Mouse (Mus musculus) lung, postnatal 10 days (tissue): ENCODE data around the gene Zfp575.
A peak's percentile ranks its signal among the peaks of the same experiment; 100 is the strongest.

Source experiments
- DNase-seq: peaks from one replicate; pipeline ENCODE4 v3.0.0; 2021

Gene Zfp575

GRCm38 (mm10) chr7:24563191-24563836 is 24.1 kb downstream of the Zfp575 start:
- no peak for DNase-seq

- no peak for DNase-seq
These were observed 26.0 kb downstream of the Zfp575 start for GRCm38 (mm10) chr7:24561450-24561849.

GRCm38 (mm10) chr7:24555786-24556185 is 31.7 kb downstream of the Zfp575 start:
- no peak for DNase-seq

GRCm38 (mm10) chr7:24551985-24552759 is 35.3 kb downstream of the Zfp575 start:
- no peak for DNase-seq

GRCm38 (mm10) chr7:24547534-24548036 is 39.9 kb downstream of the Zfp575 start:
- DNase-seq, result no peak

GRCm38 (mm10) chr7:24546634-24547389 is 40.6 kb downstream of the Zfp575 start:
- peak; percentile 100 for DNase-seq

GRCm38 (mm10) chr7:24546068-24546614 is 41.3 kb downstream of the Zfp575 start, which contains the start of the genes Pinlyp and Xrcc1:
TSS of gene Pinlyp (minus strand) at chr7:24546118.
TSS of gene Xrcc1 (plus strand) at chr7:24546289.
- DNase-seq, result no peak

GRCm38 (mm10) chr7:24544506-24544905 is 42.9 kb downstream of the Zfp575 start:
- no peak for DNase-seq

- no peak for DNase-seq
These were observed 47.8 kb downstream of the Zfp575 start for GRCm38 (mm10) chr7:24539686-24540085.

- no peak for DNase-seq
These were observed 48.7 kb downstream of the Zfp575 start for GRCm38 (mm10) chr7:24538701-24539100.

GRCm38 (mm10) chr7:24538154-24538553 is 49.3 kb downstream of the Zfp575 start:
- no peak for DNase-seq

GRCm38 (mm10) chr7:24537591-24537990 is 49.9 kb downstream of the Zfp575 start:
- no peak for DNase-seq

GRCm38 (mm10) chr7:24537081-24537480 is 50.4 kb downstream of the Zfp575 start:
- no peak for DNase-seq

- no peak for DNase-seq
These were observed 53.1 kb downstream of the Zfp575 start for GRCm38 (mm10) chr7:24534301-24534700.
